Mouse (Mus musculus) kidney, embryonic 15.5 days (tissue): ENCODE results near the gene Ints1. TPM values are rescaled to one million over a fixed set of nuclear protein-coding genes. Genes with fewer than 3 reads are reported as not detected.

ENCODE experiments used
- ATAC-seq: fragments of 200-750 bp; cut with Nextera tagmentation; replicated peaks from 2 replicates; pipeline ENCODE4 v1.8.0; 2017; ENCODE audit warnings: moderate TSS enrichment; ENCODE audit not compliant: low FRiP score
- H3K27ac ChIP-seq: fragments of 300-500 bp; sonication (generic); 2 replicates; pipeline ENCODE4 v1.5.1; 2015; ENCODE audit warnings: mild to moderate bottlenecking, inconsistent platforms
- H3K27me3 ChIP-seq: fragments of 300-500 bp; sonication (generic); 2 replicates; pipeline ENCODE4 v1.6.1; 2015; ENCODE audit warnings: inconsistent platforms
- H3K36me3 ChIP-seq: fragments of 300-500 bp; sonication (generic); 2 replicates; pipeline ENCODE4 v1.6.1; 2015; ENCODE audit warnings: inconsistent platforms
- H3K4me1 ChIP-seq: fragments of 300-500 bp; sonication (generic); 2 replicates; pipeline ENCODE4 v1.6.1; 2015; ENCODE audit warnings: inconsistent platforms
- H3K4me2 ChIP-seq: fragments of 300-500 bp; sonication (generic); 2 replicates; pipeline ENCODE4 v1.6.1; 2015; ENCODE audit warnings: moderate library complexity, mild to moderate bottlenecking, inconsistent platforms
- H3K4me3 ChIP-seq: fragments of 300-500 bp; sonication (generic); replicated peaks from 2 replicates; pipeline ENCODE4 v1.5.1; 2015; ENCODE audit warnings: mild to moderate bottlenecking, inconsistent platforms
- H3K9ac ChIP-seq: fragments of 300-500 bp; sonication (generic); 2 replicates; pipeline ENCODE4 v1.6.1; 2015; ENCODE audit warnings: mild to moderate bottlenecking, inconsistent platforms
- H3K9me3 ChIP-seq: fragments of 300-500 bp; sonication (generic); replicated peaks from 2 replicates; pipeline ENCODE4 v1.6.1; 2016; ENCODE audit warnings: inconsistent platforms
- WGBS: fragments of 180-500 bp; shearing (Covaris S2); methylation state at CpG from one replicate; pipeline ENCODE4 v1.1.7; 2015; ENCODE audit warnings: mixed read lengths; 5-methylcytosine and 5-hydroxymethylcytosine counted together
- polyA plus RNA-seq: library from polyadenylated mRNA; unstranded; fragments of >200 nt; fragmentation: Nextera tagmentation; extraction: Ambion mirVana; gene quantifications from 2 replicates; pipeline ENCODE4 v1.2.1, GENCODE M21; 2015

The Ints1 gene
- polyA plus RNA-seq, 1 experiment from 2014 or later = 27.7 TPM

DNA sequence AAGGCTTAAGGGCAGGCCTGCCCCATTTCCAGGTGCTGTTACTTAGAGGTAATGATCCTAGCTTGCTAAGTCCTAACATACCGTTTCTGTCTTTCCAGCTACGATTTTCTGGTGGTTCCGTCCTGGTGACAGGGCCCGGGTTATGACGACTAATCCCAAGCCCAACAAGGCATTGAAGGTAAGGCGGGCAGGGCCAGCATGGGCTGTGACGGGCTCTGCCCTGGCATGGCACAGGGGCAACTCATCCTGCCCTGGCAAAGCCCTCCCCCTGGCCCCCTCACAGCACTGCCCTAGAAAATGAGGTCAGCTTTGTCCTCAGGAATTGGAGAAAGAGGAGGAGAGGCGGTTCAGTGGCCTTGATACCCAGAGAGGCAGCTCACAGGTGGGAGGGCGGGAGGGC, 23.6 kb upstream of the Ints1 start:
- Histone ChIP-seq H3K4me1 (peaks cover 50% of the 10 kb centered on the region), H3K9me3 (no peaks in the 10 kb centered on the region), H3K27ac (no peak overlapping the region), H3K9ac (no peak overlapping the region), H3K4me3 (no peak overlapping the region), H3K36me3 (peaks cover 22% of the 10 kb centered on the region), H3K27me3 (no peaks in the 10 kb centered on the region), H3K4me2 (no peak overlapping the region)
- no peak for ATAC-seq
- WGBS = 91% methylated on average over 9 of the region's 9 CpGs

DNA sequence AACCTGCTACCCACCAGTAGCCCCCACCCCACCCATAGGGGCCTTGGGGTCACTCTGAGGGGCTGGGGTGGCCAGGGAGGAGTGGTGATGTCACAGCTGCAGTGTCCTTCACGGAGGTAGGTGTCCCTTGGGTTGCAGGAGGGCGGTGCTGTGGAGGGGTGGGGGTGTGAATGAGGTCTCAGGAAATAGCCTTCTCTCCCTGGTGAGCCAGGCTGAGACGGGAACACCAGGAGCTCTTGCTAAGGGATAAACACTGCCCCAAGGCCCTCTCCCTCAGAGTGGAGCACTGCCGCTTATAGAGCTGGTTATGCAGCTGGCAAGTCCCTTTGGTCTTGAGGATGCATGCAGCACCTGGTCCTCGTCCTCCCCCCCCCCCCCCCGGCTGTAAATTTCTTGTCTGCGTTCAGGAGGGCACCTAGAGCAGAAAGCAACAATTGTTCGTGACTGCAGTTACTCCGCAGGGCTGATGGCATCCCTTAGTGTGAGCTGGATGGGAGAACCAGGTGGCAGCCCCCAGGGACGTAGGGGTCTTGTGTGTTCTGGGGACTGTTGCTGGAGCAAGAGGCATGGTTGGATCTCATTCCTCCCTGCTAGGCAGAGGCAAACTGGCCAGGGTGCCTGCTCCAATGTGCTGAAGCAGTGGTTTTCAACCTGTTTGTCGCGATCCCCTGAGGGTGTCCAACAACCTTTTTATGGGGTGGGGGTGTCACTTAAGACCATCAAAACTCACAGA, 22.9 kb upstream of the Ints1 start:
- no peaks in the 10 kb centered on the region for H3K27me3 ChIP-seq
- ATAC-seq = 0 out of 2 replicates have a peak, but pooled peaks have one; percentile 7
- H3K27ac ChIP-seq = peak overlapping the region; percentile 63
- WGBS = 50% methylated on average over 12 of the region's 12 CpGs
- H3K4me3 ChIP-seq = no peak overlapping the region
- H3K4me2 ChIP-seq = peak overlapping the region; percentile 32; the same call in 1 of the 2 replicates
- H3K36me3 ChIP-seq = peaks cover 22% of the 10 kb centered on the region
- no peaks in the 10 kb centered on the region for H3K9me3 ChIP-seq
- H3K4me1 ChIP-seq = peaks cover 50% of the 10 kb centered on the region
- no peak overlapping the region for H3K9ac ChIP-seq

DNA sequence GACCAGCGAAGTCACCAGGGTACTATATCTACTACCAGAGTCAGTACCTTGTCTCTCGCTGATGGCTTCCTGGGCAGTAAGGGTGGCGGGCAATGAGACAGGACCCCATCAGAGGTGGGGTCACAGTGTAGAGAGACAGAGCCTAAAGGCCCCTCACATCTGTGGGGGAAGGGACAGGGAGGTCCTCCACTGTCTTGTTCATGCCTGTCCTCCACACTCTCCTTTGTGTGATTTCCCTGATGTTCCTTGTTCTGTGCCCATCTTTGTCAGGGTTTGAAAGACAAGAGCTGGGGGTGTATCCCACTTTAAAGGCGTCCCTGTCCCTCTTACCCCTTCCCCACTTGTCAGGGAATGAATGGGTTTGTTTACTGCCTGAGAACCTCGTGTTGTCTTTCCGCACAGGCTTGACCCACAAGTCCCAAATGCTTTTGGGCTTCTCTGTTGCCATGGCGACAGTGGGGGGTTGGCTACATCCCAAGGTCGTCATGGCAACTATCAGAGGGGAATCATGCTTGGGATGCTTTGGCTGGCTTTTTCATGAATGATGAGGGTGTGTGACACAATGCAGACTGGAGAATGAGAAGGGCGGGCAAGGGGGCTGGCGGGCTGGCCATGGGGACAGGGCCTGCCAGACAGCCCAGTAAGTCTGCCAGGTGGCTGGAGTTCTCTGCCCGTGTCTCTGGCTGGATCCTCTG, 22.1 kb upstream of the Ints1 start:
- H3K36me3 ChIP-seq = peaks cover 22% of the 10 kb centered on the region
- H3K4me1 ChIP-seq = peaks cover 55% of the 10 kb centered on the region
- no peaks in the 10 kb centered on the region for H3K9me3 ChIP-seq
- H3K27me3 ChIP-seq = no peaks in the 10 kb centered on the region
- no peak overlapping the region for H3K9ac ChIP-seq
- peak overlapping the region; percentile 50 for H3K4me2 ChIP-seq
- no peak overlapping the region for H3K4me3 ChIP-seq
- WGBS = 41% methylated on average over 11 of the region's 11 CpGs
- peak; percentile 35; the same call in 1 of the 2 replicates for ATAC-seq
- H3K27ac ChIP-seq = peak overlapping the region; percentile 83

DNA sequence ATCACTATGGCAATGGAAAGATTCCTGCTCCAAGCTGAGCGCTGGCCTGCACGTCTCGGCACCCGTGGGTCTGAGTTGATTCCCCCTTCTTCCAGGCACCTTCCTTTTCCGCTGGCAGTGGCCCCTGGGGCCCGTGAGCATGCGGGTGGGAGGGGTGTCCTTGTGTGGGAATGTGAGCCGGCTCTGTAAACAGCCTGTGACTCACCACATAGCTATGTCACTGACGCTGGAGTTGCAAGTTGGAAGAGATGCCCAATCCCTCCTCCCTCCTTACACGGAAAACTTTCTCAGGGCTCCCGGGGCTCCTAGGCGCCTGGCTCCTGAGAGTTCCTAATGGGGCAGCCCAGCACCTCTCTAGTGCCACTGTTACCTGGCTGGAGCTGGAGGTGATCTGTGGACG, 21.4 kb upstream of the Ints1 start:
- H3K27me3 ChIP-seq = no peaks in the 10 kb centered on the region
- H3K4me3 ChIP-seq = no peak overlapping the region
- H3K9me3 ChIP-seq = no peaks in the 10 kb centered on the region
- H3K36me3 ChIP-seq = peaks cover 22% of the 10 kb centered on the region
- H3K27ac ChIP-seq = peak overlapping the region; percentile 83
- peaks cover 63% of the 10 kb centered on the region for H3K4me1 ChIP-seq
- WGBS = 12% methylated on average over 13 of the region's 13 CpGs
- H3K9ac ChIP-seq = 0 out of 2 replicates have a peak overlapping the region, but pooled peaks have one; percentile 1
- H3K4me2 ChIP-seq = peak overlapping the region; percentile 50
- peak; percentile 65 for ATAC-seq

DNA sequence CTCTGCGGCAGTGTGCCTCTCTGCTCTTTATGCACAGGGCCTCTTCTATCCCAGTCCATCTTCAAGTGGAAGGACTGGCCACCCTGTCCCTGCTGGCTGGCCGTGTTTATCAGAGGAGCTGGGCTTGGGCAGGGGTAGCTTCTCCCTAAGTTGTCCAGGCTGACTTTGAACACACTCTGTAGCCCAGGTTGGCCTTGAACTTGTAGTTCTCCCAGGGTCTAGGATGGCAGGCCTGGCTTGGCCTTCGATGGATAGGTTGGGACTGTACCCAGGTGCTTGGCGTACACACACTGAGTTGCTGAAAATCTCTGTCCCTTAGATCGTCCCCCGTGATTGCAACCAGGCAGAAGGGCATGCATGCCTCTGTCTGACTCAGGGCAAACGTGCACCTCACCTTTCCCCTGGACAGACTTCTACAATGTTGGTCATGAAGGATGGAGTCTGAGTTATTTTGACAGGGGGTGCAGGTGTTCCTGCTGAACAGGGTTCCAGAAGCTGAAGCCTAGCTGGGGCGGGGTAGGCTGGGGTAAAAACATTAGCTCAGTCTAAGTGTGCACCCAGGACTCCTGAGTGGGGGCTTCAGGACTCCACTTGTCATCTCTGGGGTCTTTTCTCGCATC, 20.6 kb upstream of the Ints1 start:
- 75% methylated on average over 9 of the region's 9 CpGs for WGBS
- Histone ChIP-seq H3K4me3 (no peak overlapping the region), H3K4me1 (peaks cover 67% of the 10 kb centered on the region), H3K4me2 (peak overlapping the region; percentile 50; the same call in 1 of the 2 replicates), H3K36me3 (peaks cover 18% of the 10 kb centered on the region), H3K27ac (no peak overlapping the region), H3K9me3 (no peaks in the 10 kb centered on the region), H3K27me3 (no peaks in the 10 kb centered on the region), H3K9ac (no peak overlapping the region)
- no peak for ATAC-seq

DNA sequence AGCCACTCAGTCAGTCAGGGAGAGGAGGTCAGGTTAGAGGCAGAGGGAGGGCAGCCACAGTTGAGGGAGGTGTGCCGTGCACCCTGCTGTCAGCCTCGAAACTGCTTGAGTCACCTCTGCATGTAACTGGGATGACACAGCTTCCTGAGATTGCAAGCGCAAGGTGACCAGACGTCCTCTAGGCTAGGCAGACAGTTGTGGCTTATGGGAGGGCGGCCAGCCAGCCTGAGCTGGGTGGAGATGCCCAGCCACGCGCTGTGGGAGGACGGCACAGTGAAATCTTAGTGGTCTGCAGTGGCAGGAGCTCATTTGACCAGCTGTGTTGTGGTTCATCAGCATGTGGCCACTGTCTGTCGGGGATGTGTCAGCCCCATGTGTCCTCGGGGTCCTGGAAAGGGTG, 19.5 kb upstream of the Ints1 start:
- Histone ChIP-seq H3K4me2 (no peak overlapping the region), H3K27ac (no peak overlapping the region), H3K27me3 (no peaks in the 10 kb centered on the region), H3K9ac (no peak overlapping the region), H3K36me3 (peaks cover 6% of the 10 kb centered on the region), H3K4me1 (peaks cover 70% of the 10 kb centered on the region), H3K9me3 (no peaks in the 10 kb centered on the region), H3K4me3 (no peak overlapping the region)
- WGBS = 60% methylated on average over 10 of the region's 10 CpGs
- ATAC-seq = no peak

DNA sequence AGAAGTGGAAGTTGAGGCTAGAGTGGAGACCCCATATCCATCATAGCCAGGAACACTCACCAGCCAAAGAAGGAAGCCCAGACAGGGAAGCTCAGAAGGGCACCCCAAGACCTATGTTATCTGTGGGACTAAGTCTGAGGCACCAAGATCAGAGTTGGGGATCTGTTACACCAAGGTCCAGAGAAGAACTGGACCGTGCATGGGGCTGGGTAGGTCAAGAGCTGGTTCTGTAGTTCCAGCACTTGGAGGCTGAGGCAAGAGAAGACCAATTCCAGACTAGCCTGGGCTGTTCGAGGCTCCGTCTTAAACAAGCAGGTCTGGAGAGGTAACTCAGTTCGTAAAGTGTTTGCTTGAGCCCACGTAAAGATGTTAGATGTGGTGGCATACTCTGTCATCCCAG, 18.7 kb upstream of the Ints1 start:
- Histone ChIP-seq H3K4me3 (no peak overlapping the region), H3K9ac (no peak overlapping the region), H3K4me2 (peak overlapping the region; percentile 100; the same call in 1 of the 2 replicates), H3K36me3 (no peaks in the 10 kb centered on the region), H3K4me1 (peaks cover 70% of the 10 kb centered on the region), H3K9me3 (no peaks in the 10 kb centered on the region), H3K27ac (no peak overlapping the region), H3K27me3 (no peaks in the 10 kb centered on the region)
- no peak for ATAC-seq
- 89% methylated on average over 5 of the region's 5 CpGs for WGBS

DNA sequence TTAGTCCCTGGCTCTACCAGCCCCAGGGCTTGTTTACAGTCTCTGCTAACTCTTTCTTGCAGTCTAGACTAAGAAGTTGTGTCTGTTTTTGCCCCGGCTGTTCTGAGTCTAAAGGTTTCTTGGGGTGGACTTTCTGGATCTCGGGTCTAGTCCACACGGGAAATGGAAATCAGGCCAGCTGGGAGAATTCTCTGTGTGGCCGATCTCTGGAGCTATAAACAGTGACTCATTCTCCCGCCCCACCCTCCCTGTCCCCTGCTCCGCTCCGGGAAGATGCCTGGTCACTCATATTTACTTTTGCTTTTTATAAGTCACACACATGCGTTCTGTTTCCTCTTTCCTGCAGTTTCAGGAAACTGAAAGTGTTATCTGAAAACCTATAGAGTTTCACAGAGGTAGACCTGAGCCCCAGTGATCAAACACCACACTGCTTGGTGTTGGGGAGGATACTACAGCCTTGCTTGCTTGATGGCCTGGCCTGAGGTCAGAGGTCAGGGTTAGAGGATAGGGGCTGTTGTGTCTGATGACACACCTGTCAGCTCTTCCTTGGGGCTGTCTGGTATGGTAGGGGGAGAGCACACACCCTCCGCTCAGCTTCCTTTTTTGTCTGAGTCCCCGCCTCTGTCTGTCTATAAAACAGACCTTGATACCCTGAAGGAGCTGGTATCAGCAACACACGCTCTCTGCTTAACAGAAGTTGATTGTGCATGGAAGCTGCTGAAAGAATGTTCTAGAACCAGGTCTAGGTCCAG, 18.0 kb upstream of the Ints1 start:
- no peaks in the 10 kb centered on the region for H3K36me3 ChIP-seq
- peak overlapping the region; percentile 86; the same call in 1 of the 2 replicates for H3K4me3 ChIP-seq
- peak overlapping the region; percentile 42 for H3K27ac ChIP-seq
- H3K27me3 ChIP-seq = no peaks in the 10 kb centered on the region
- 37% methylated on average over 11 of the region's 11 CpGs for WGBS
- no peaks in the 10 kb centered on the region for H3K9me3 ChIP-seq
- peak overlapping the region; percentile 21; the same call in 1 of the 2 replicates for H3K9ac ChIP-seq
- peak overlapping the region; percentile 100 for H3K4me2 ChIP-seq
- ATAC-seq = no peak
- H3K4me1 ChIP-seq = peaks cover 68% of the 10 kb centered on the region

DNA sequence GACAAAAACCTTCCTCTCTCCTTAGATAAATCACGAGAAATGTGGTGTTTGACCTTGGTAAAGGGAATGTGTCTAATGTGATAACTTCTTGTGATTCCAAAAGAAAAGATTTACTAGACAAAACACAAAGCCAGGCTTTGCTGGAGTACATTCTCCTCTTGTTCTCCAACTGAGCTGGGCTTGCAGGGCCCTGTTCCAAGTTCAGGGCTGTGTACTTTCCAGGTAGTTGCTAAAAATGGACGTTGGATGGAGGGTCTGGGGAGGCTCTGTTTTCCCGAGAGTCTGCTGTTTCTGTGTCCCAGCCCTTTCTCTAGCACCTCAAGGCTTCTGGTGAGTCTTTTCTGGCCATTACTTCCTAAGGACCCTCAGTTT, 17.5 kb upstream of the Ints1 start:
- Histone ChIP-seq H3K9ac (peak overlapping the region; percentile 21; the same call in 1 of the 2 replicates), H3K27ac (peak overlapping the region; percentile 42), H3K9me3 (no peaks in the 10 kb centered on the region), H3K4me1 (peaks cover 62% of the 10 kb centered on the region), H3K4me3 (peak overlapping the region; percentile 86; the same call in 1 of the 2 replicates), H3K36me3 (no peaks in the 10 kb centered on the region), H3K27me3 (no peaks in the 10 kb centered on the region), H3K4me2 (peak overlapping the region; percentile 100)
- WGBS = 49% methylated on average over 3 of the region's 3 CpGs
- no peak for ATAC-seq

DNA sequence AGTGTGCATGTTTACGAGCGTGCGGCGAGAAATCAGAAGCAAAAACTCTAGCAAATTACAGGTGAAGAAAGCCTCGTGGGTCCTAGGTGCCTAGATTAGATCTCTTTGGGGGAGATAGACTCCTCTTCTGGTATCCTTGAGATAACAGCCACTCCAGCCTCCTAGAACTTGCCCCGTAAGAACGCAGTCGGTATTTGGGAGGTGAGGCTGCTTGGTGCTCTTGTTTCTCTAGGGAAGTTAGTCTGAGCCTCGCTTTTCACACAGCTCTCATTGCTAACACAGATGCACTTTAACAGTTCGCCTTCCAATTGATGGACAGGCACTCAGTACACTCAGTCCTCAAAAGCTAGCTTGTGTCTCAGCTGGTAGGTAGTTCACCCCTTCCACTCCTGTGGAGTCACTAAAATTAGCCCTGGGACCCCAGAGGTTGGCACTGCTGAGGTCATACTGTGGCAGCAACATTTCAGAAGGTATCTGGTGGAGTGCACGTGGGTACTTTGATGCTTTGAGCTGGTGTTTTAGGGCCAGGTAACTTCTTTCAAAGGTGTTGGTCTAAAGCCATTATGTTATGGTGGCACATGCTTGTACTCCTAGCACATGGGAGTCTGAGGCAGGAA, 16.8 kb upstream of the Ints1 start:
- Histone ChIP-seq H3K36me3 (no peaks in the 10 kb centered on the region), H3K4me2 (peak overlapping the region; percentile 100), H3K9me3 (no peaks in the 10 kb centered on the region), H3K9ac (peak overlapping the region; percentile 72), H3K4me3 (peak overlapping the region; percentile 86), H3K27me3 (no peaks in the 10 kb centered on the region), H3K4me1 (peaks cover 55% of the 10 kb centered on the region), H3K27ac (0 out of 2 replicates have a peak overlapping the region, but pooled peaks have one; percentile 42)
- ATAC-seq = no peak
- WGBS = 16% methylated on average over 11 of the region's 11 CpGs
